Mouse (Mus musculus) kidney, adult 2 months (tissue): Measurements from ENCODE around the gene Tmigd3.

Experiments used
- CTCF ChIP-seq: fragments of 200-500 bp; conservative IDR thresholded peaks from 2 replicates; pipeline ENCODE4 v1.5.1; 2011; ENCODE audit warnings: low read depth, mild to moderate bottlenecking, control low read depth, low read length, moderate library complexity, mixed read lengths; ENCODE audit not compliant: insufficient read depth, insufficient read length
- POLR2A ChIP-seq: fragments of 200-500 bp; IDR thresholded peaks from one replicate; pipeline ENCODE4 v1.6.1; 2011; ENCODE audit warnings: low read depth, low read length, control low read depth

DNA sequence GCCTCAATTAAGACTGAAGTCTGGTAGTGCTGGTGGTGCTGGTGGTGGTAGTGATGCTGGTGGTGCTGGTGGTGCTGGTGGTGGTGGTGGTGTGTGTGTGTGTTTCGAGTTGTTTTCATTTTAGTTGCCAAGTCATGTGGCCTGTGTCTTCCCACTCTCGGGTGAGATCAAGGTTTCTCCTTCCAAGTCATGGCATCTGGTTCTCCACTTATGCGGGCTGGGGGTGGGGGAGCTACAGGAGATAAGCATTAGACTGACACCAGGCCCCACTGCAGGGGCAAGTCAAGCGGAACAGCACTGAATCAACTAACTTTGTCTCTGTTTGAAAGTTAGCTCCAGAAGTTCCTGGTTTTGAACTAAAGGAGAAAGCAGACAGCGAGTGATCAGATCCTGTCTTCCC, 46.6 kb upstream of the Tmigd3 start:
- no peak for TF ChIP-seq CTCF
- no peak for TF ChIP-seq POLR2A
